Mouse (Mus musculus) intestine, embryonic 16.5 days (tissue): ENCODE measurements around the gene Hoxb2. TPM values are rescaled to one million over a fixed set of nuclear protein-coding genes. Genes with fewer than 3 reads are reported as not detected.

Experiments used
- ATAC-seq: fragments of 200-750 bp; cut with Nextera tagmentation; 2 replicates; pipeline ENCODE4 v1.8.0; 2017; ENCODE audit warnings: moderate TSS enrichment, moderate library complexity
- H3K27ac ChIP-seq: fragments of 300-500 bp; sonication (generic); 2 replicates; pipeline ENCODE4 v1.5.1; 2014; ENCODE audit warnings: mild to moderate bottlenecking, low read length
- H3K27me3 ChIP-seq: fragments of 300-500 bp; sonication (generic); replicated peaks from 2 replicates; pipeline ENCODE4 v1.6.1; 2014; ENCODE audit warnings: low read length, control low read depth, mixed read lengths; ENCODE audit not compliant: control insufficient read depth, insufficient read depth
- H3K36me3 ChIP-seq: fragments of 300-500 bp; sonication (generic); 2 replicates; pipeline ENCODE4 v1.6.1; 2014; ENCODE audit warnings: low read length, control low read depth; ENCODE audit not compliant: control insufficient read depth, insufficient read depth
- H3K4me1 ChIP-seq: fragments of 300-500 bp; sonication (generic); 2 replicates; pipeline ENCODE4 v1.6.1; 2014; ENCODE audit warnings: low read length, control low read depth, mixed read lengths; ENCODE audit not compliant: control insufficient read depth, insufficient read depth
- H3K4me2 ChIP-seq: fragments of 300-500 bp; sonication (generic); 2 replicates; pipeline ENCODE4 v1.6.1; 2014; ENCODE audit warnings: low read depth, low read length, control low read depth
- H3K4me3 ChIP-seq: fragments of 300-500 bp; sonication (generic); 2 replicates; pipeline ENCODE4 v1.5.1; 2014; ENCODE audit warnings: mild to moderate bottlenecking, low read length
- H3K9ac ChIP-seq: fragments of 300-500 bp; sonication (generic); 2 replicates; pipeline ENCODE4 v1.6.1; 2014; ENCODE audit warnings: low read depth, low read length
- H3K9me3 ChIP-seq: fragments of 300-500 bp; sonication (generic); 2 replicates; pipeline ENCODE4 v1.6.1; 2016; ENCODE audit warnings: low read length, control low read depth; ENCODE audit not compliant: control insufficient read depth
- WGBS: fragments of 180-500 bp; shearing (Covaris S2); extraction: QIAGEN DNeasy Blood & Tissue Kit; methylation state at CpG from one replicate; pipeline ENCODE4 v1.1.7; 2014; 5-methylcytosine and 5-hydroxymethylcytosine counted together
- polyA plus RNA-seq: library from polyadenylated mRNA; unstranded; fragments of >200 nt; fragmentation: Nextera tagmentation; extraction: Ambion mirVana; gene quantifications from 2 replicates; pipeline ENCODE4 v1.2.1, GENCODE M21; 2015

Gene Hoxb2
- polyA plus RNA-seq, 1 experiment from 2014 or later = 9.6 TPM

DNA sequence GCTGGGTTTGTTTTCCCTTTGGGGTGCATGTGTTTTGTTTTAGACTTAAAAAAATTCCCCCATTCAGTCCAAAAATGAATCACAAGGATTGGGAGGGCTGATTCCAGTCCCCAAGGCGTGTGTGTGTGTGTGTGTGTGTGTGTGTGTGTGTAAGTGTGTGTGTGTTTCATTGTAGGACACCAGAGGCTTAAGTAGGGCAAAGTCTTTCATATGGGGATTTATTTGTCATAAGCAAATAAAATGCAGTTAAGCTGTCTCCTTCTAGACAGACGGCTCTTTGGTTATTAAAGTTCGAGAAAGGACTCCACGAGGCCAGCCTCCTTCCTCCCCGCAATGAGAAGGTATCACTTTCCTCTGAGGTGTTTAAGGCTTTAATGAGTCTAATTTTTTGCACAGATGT lies 28.5 kb upstream of the Hoxb2 start:
- Histone ChIP-seq H3K36me3 (no peaks in the 10 kb centered on the region), H3K4me2 (peak overlapping the region; percentile 79), H3K27me3 (no peaks in the 10 kb centered on the region), H3K4me1 (peaks cover 7% of the 10 kb centered on the region; the same call in 1 of the 2 replicates), H3K4me3 (peak overlapping the region; percentile 15), H3K27ac (peak overlapping the region; percentile 88), H3K9me3 (no peaks in the 10 kb centered on the region), H3K9ac (peak overlapping the region; percentile 57)
- WGBS = 26% methylated on average over 5 of the region's 5 CpGs
- ATAC-seq = no peak

- 29% methylated on average over 6 of the region's 6 CpGs for WGBS
- peak overlapping the region; percentile 15 for H3K4me3 ChIP-seq
- H3K36me3 ChIP-seq = no peaks in the 10 kb centered on the region
- no peaks in the 10 kb centered on the region for H3K9me3 ChIP-seq
- no peaks in the 10 kb centered on the region for H3K27me3 ChIP-seq
- H3K4me2 ChIP-seq = peak overlapping the region; percentile 79
- ATAC-seq = no peak
- H3K27ac ChIP-seq = peak overlapping the region; percentile 88
- H3K4me1 ChIP-seq = peaks cover 13% of the 10 kb centered on the region; the same call in 1 of the 2 replicates
- peak overlapping the region; percentile 57 for H3K9ac ChIP-seq
Observed at GRCm38 (mm10) chr11:96322738-96323137, 27.6 kb upstream of the Hoxb2 start.

DNA sequence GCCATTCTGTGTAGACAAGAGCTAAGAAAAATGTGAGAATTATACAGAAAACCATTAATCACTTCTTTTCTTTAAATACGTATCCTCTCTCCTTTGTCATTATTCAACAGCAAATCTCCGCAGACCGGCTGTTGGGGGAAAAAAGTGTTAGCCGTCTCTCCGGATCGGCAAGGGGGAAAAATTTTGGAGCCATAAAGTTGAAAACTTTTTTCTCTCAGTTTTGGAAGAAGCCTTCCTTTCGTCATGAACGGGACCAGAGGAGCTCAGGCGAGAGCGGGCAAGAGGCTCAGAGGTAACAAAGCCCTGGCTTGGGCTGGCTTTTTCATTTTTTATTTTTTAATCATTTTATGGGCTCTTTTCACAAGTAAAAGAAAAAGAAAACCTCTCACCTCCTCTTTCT lies 27.2 kb upstream of the Hoxb2 start, which contains the start of gene Hoxb3:
Gene Hoxb3, plus strand, starts transcription at position 173 of the 400 bp plus-strand sequence.
- Histone ChIP-seq H3K27ac (peak within 1 kb of the TSS; percentile 88), H3K36me3 (no peaks in the 10 kb centered on the region), H3K4me2 (peak within 1 kb of the TSS; percentile 79), H3K9ac (peak within 1 kb of the TSS; percentile 72), H3K27me3 (no peaks in the 10 kb centered on the region), H3K9me3 (no peaks in the 10 kb centered on the region), H3K4me1 (peaks cover 13% of the 10 kb centered on the region; the same call in 1 of the 2 replicates), H3K4me3 (peak within 1 kb of the TSS; percentile 35)
- WGBS = 38% methylated on average over 10 of the region's 10 CpGs
- ATAC-seq = no peak

DNA sequence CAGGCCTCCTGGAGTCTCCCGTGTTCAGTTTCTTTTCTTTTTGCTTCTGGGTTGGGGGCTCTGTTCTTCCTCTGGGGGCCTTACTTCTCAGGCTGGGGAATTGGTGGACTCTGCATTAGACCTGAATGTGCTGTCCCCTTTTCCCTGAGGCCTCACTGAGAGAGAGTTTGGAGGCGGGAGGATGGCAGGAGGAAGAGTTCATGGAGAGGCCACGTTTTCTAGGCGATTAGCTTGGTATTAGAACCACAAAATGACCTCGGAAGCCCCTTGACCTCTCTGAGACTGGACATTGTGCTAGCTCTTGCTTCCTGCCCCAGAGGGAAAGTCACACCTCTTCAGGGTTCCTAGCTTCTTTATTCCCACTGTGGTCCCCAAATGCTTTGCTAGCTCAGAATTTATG lies 26.2 kb upstream of the Hoxb2 start:
- Histone ChIP-seq H3K27ac (peak overlapping the region; percentile 88), H3K4me2 (peak overlapping the region; percentile 79), H3K4me1 (peaks cover 14% of the 10 kb centered on the region; the same call in 1 of the 2 replicates), H3K27me3 (no peaks in the 10 kb centered on the region), H3K9me3 (no peaks in the 10 kb centered on the region), H3K36me3 (no peaks in the 10 kb centered on the region), H3K4me3 (peak overlapping the region; percentile 35), H3K9ac (peak overlapping the region; percentile 72)
- no peak for ATAC-seq
- 22% methylated on average over 5 of the region's 5 CpGs for WGBS

DNA sequence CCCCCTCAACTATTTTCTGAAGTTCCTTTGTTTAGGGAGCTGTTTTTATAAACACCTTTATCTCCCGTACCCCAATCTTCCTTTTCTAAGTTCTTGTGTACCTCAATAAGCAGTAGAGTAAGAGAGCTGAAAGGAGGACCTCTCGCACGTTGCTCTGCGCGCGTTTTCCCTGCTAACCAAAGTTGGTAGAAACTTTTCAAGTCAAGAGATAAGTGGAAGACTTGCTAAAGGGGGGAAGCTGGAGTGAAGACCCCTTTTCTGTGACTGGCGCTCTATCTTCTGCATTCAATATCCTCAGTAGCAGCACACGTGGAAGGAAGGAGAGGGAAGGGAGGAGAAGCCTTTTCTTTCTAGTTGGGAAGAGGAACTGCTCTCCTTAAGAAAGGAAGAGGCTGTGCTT lies 25.4 kb upstream of the Hoxb2 start:
- ATAC-seq = no peak
- no peaks in the 10 kb centered on the region for H3K36me3 ChIP-seq
- H3K4me3 ChIP-seq = peak overlapping the region; percentile 35
- 24% methylated on average over 8 of the region's 8 CpGs for WGBS
- H3K27ac ChIP-seq = peak overlapping the region; percentile 88
- no peaks in the 10 kb centered on the region for H3K9me3 ChIP-seq
- H3K4me2 ChIP-seq = peak overlapping the region; percentile 60
- peak overlapping the region; percentile 72 for H3K9ac ChIP-seq
- no peaks in the 10 kb centered on the region; the same call in 1 of the 2 replicates for H3K27me3 ChIP-seq
- H3K4me1 ChIP-seq = peaks cover 19% of the 10 kb centered on the region

DNA sequence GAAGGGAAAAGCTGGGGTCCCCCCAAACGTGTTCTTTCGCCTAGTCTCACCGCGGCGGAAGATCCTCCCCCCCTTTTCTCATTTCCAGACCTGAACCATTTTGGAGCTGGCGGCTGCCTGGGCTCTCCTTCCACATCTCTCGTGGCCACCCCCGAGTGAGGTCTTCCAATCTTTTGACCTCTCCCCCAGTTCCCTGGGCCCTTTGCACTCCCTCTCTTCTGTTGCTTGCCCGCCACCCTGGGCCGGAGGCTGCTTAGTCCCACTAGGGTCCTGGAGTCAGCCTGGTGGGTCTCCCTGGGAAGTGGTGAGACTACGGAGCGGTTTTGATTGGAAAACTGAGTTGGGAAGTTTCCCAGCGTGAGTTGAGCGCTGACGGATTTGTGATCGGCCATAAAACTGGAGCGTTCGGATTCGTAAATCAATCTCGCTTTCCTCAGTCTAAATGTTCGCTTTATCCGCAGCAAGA lies 24.5 kb upstream of the Hoxb2 start:
- Histone ChIP-seq H3K9ac (peak overlapping the region; percentile 72), H3K9me3 (no peaks in the 10 kb centered on the region), H3K27ac (peak overlapping the region; percentile 88), H3K4me1 (peaks cover 22% of the 10 kb centered on the region), H3K4me2 (peak overlapping the region; percentile 60), H3K36me3 (no peaks in the 10 kb centered on the region), H3K27me3 (no peaks in the 10 kb centered on the region; the same call in 1 of the 2 replicates), H3K4me3 (peak overlapping the region; percentile 35)
- WGBS = 17% methylated on average over 22 of the region's 22 CpGs
- no peak for ATAC-seq

GRCm38 (mm10) chr11:96326705-96327104 lies 23.6 kb upstream of the Hoxb2 start:
- H3K9me3 ChIP-seq = no peaks in the 10 kb centered on the region
- 20% methylated on average over 12 of the region's 12 CpGs for WGBS
- no peaks in the 10 kb centered on the region for H3K36me3 ChIP-seq

GRCm38 (mm10) chr11:96327122-96327521 lies 23.2 kb upstream of the Hoxb2 start:
- Histone ChIP-seq H3K4me1 (peaks cover 26% of the 10 kb centered on the region), H3K4me3 (peak overlapping the region; percentile 35)
- WGBS = 24% methylated on average over 7 of the region's 7 CpGs

More at GRCm38 (mm10) chr11:96326705-96327104, 23.6 kb upstream of the Hoxb2 start:
- ATAC-seq = no peak
- H3K4me3 ChIP-seq = peak overlapping the region; percentile 35
- H3K27ac ChIP-seq = peak overlapping the region; percentile 88
- peak overlapping the region; percentile 60 for H3K4me2 ChIP-seq
- H3K4me1 ChIP-seq = peaks cover 23% of the 10 kb centered on the region
- peak overlapping the region; percentile 72 for H3K9ac ChIP-seq
- no peaks in the 10 kb centered on the region; the same call in 1 of the 2 replicates for H3K27me3 ChIP-seq

DNA sequence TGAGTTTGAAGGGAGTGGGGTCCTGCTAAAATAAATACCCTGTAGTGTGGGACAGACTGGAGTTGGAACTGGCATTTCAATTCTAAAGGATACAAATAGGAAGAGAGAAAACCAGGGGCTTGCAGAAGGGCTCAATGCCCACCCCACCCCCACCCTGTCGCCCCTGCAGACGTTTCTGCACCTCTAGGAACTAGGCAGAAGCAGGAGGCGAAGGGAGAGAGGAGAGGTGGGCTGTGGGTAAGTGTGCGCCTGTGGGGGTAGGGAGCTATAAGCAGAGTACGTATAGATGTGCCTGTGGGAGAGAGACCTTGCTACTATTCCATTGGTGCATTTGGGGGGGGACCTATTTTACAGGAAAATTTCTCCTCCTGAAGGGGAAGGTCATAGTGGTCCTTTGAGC lies 22.6 kb upstream of the Hoxb2 start:
- peaks cover 27% of the 10 kb centered on the region for H3K4me1 ChIP-seq
- WGBS = 22% methylated on average over 5 of the region's 5 CpGs
- peak overlapping the region; percentile 88 for H3K27ac ChIP-seq
- H3K4me2 ChIP-seq = peak overlapping the region; percentile 60
- ATAC-seq = no peak
- no peaks in the 10 kb centered on the region for H3K36me3 ChIP-seq
- peak overlapping the region; percentile 35 for H3K4me3 ChIP-seq
- H3K9ac ChIP-seq = peak overlapping the region; percentile 72
- no peaks in the 10 kb centered on the region; the same call in 1 of the 2 replicates for H3K27me3 ChIP-seq
- no peaks in the 10 kb centered on the region for H3K9me3 ChIP-seq

More at GRCm38 (mm10) chr11:96327122-96327521, 23.2 kb upstream of the Hoxb2 start:
- Histone ChIP-seq H3K9me3 (no peaks in the 10 kb centered on the region), H3K36me3 (no peaks in the 10 kb centered on the region), H3K27ac (peak overlapping the region; percentile 88), H3K4me2 (peak overlapping the region; percentile 60), H3K27me3 (no peaks in the 10 kb centered on the region; the same call in 1 of the 2 replicates), H3K9ac (peak overlapping the region; percentile 72)
- ATAC-seq = no peak
